Mouse (Mus musculus): Measurements from ENCODE around the gene Bcl11b.

- TF ChIP-seq POLR2A (IDR thresholded peaks at IDR 0.05; ENCODE audit: insufficient read depth, low read depth, low read length) (no peak), CTCF (IDR thresholded peaks at IDR 0.05) (no peak)
Observed at GRCm38 (mm10) chr12:107920076-107920475, 83.3 kb downstream of the Bcl11b start.
